Mouse (Mus musculus) CH12.LX (cell line): Measurements from ENCODE around the gene A730061H03Rik. TPM values are rescaled to one million over a fixed set of nuclear protein-coding genes. Genes with fewer than 3 reads are reported as not detected.

Experiments
- DNase-seq: peaks from one replicate; pipeline ENCODE4 v3.0.0-alpha.2; 2013; ENCODE audit errors: extremely low read depth
- H3K27ac ChIP-seq: 2 replicates; pipeline ENCODE4 v1.5.1; 2012; ENCODE audit warnings: low read depth, mild to moderate bottlenecking, control low read depth, moderate library complexity; ENCODE audit not compliant: insufficient read depth
- H3K27me3 ChIP-seq: replicated peaks from 2 replicates; pipeline ENCODE3; 2012; ENCODE audit warnings: inconsistent platforms
- H3K36me3 ChIP-seq, 2 experiments: replicated peaks in 1 of 2; 2 replicates each; pipeline versions ENCODE3 to v1.6.1; 2012; ENCODE audit warnings: inconsistent platforms in 1 of 2, low read length in 1 of 2, mild to moderate bottlenecking in 1 of 2, mixed read lengths in 1 of 2, moderate library complexity in 1 of 2; ENCODE audit not compliant: control insufficient read depth in 1 of 2, insufficient read depth in 1 of 2
- H3K4me1 ChIP-seq, 2 experiments: 2 replicates each; pipeline ENCODE4 v1.6.1; 2012; ENCODE audit warnings: inconsistent platforms in 1 of 2, moderate library complexity in 1 of 2; ENCODE audit not compliant: insufficient read depth in 2 of 2, control insufficient read depth in 1 of 2
- H3K4me2 ChIP-seq: 2 replicates; pipeline ENCODE4 v1.6.1; 2012; ENCODE audit warnings: low read depth, mild to moderate bottlenecking, control low read depth; ENCODE audit not compliant: poor library complexity, insufficient read depth, severe bottlenecking
- H3K4me3 ChIP-seq, 3 experiments: fragments of 150-350 bp in 1 of 3; sonication (generic) in 1 of 3; replicated peaks in 1 of 3; 2 replicates each; pipeline versions ENCODE3 to v1.5.1; 2011 to 2012; ENCODE audit warnings: low read depth in 2 of 3, low read length in 2 of 3, mild to moderate bottlenecking in 2 of 3, moderate library complexity in 2 of 3, control low read depth in 1 of 3, improper control_type of control experiment in 1 of 3, inconsistent platforms in 1 of 3, mixed read lengths in 1 of 3; ENCODE audit not compliant: poor library complexity in 1 of 3
- H3K79me2 ChIP-seq: replicated peaks from 2 replicates; pipeline ENCODE4 v1.6.1; 2012; ENCODE audit warnings: mild to moderate bottlenecking, moderate library complexity; ENCODE audit not compliant: control insufficient read depth, poor library complexity, insufficient read depth, severe bottlenecking; ENCODE audit errors: extremely low read depth
- H3K9ac ChIP-seq: 2 replicates; pipeline ENCODE4 v1.6.1; 2012; ENCODE audit warnings: low read depth, mild to moderate bottlenecking, control low read depth, moderate library complexity; ENCODE audit not compliant: insufficient read depth
- H3K9me3 ChIP-seq: replicated peaks from 2 replicates; pipeline ENCODE3; 2012; ENCODE audit warnings: low read length, inconsistent platforms, mixed read lengths
- BHLHE40 ChIP-seq: IDR thresholded peaks from 2 replicates; pipeline ENCODE4 v1.6.1; 2011; ENCODE audit warnings: mild to moderate bottlenecking, low read depth, low read length, improper control_type of control experiment
- CHD2 ChIP-seq: IDR thresholded peaks from 2 replicates; pipeline ENCODE4 v1.6.1; 2011; ENCODE audit warnings: low read length, improper control_type of control experiment
- ELF1 ChIP-seq: IDR thresholded peaks from 2 replicates; pipeline ENCODE4 v1.6.1; 2014; ENCODE audit warnings: low read depth, mild to moderate bottlenecking, inconsistent platforms, low read length, improper control_type of control experiment
- EP300 ChIP-seq: IDR thresholded peaks from 2 replicates; pipeline ENCODE4 v1.6.1; 2011; ENCODE audit warnings: low read length, improper control_type of control experiment
- GABPA ChIP-seq: IDR thresholded peaks from 2 replicates; pipeline ENCODE4 v1.6.1; 2012; ENCODE audit warnings: low read depth, low read length, improper control_type of control experiment, inconsistent platforms; ENCODE audit not compliant: insufficient replicate concordance
- HCFC1 ChIP-seq: IDR thresholded peaks from 2 replicates; pipeline ENCODE4 v1.6.1; 2012; ENCODE audit warnings: low read depth, mild to moderate bottlenecking, inconsistent platforms, low read length, improper control_type of control experiment
- IRF4 ChIP-seq: IDR thresholded peaks from 2 replicates; pipeline ENCODE4 v1.6.1; 2014; ENCODE audit warnings: low read depth, mild to moderate bottlenecking, inconsistent platforms, low read length, improper control_type of control experiment
- JUN ChIP-seq: IDR thresholded peaks from 2 replicates; pipeline ENCODE4 v1.6.1; 2011; ENCODE audit warnings: low read depth, mild to moderate bottlenecking, low read length, improper control_type of control experiment, moderate library complexity; ENCODE audit not compliant: insufficient read depth
- KAT2A ChIP-seq: IDR thresholded peaks from 2 replicates; pipeline ENCODE4 v1.6.1; 2012; ENCODE audit warnings: low read length, improper control_type of control experiment, inconsistent platforms; ENCODE audit not compliant: insufficient replicate concordance
- MAFK ChIP-seq: IDR thresholded peaks from 2 replicates; pipeline ENCODE4 v1.6.1; 2011; ENCODE audit warnings: low read length, improper control_type of control experiment; ENCODE audit not compliant: insufficient replicate concordance
- MAX ChIP-seq: IDR thresholded peaks from 2 replicates; pipeline ENCODE4 v1.6.1; 2011; ENCODE audit warnings: low read length, improper control_type of control experiment
- MEF2A ChIP-seq: IDR thresholded peaks from 2 replicates; pipeline ENCODE4 v1.6.1; 2014; ENCODE audit warnings: low read depth, mild to moderate bottlenecking, inconsistent platforms, low read length, improper control_type of control experiment, borderline replicate concordance
- MXI1 ChIP-seq: IDR thresholded peaks from 2 replicates; pipeline ENCODE4 v1.6.1; 2011; ENCODE audit warnings: mild to moderate bottlenecking, low read depth, low read length, improper control_type of control experiment
- MYC ChIP-seq: IDR thresholded peaks from 2 replicates; pipeline ENCODE4 v1.6.1; 2011; ENCODE audit warnings: low read depth, mild to moderate bottlenecking, improper control_type of control experiment, low read length
- NELFE ChIP-seq: IDR thresholded peaks from 2 replicates; pipeline ENCODE4 v1.6.1; 2011; ENCODE audit warnings: low read depth, low read length, improper control_type of control experiment
- POLR2A ChIP-seq: IDR thresholded peaks from 2 replicates; pipeline ENCODE4 v1.6.1; 2011; ENCODE audit warnings: low read depth, mild to moderate bottlenecking, improper control_type of control experiment, low read length
- RCOR1 ChIP-seq: conservative IDR thresholded peaks from 2 replicates; pipeline ENCODE4 v1.6.1; 2012; ENCODE audit warnings: low read depth, mild to moderate bottlenecking, inconsistent platforms, low read length, improper control_type of control experiment
- SIN3A ChIP-seq: IDR thresholded peaks from 2 replicates; pipeline ENCODE4 v1.6.1; 2012; ENCODE audit warnings: low read length, improper control_type of control experiment, inconsistent platforms
- SMC3 ChIP-seq: IDR thresholded peaks from 2 replicates; pipeline ENCODE4 v1.6.1; 2011; ENCODE audit warnings: low read depth, low read length, improper control_type of control experiment
- UBTF ChIP-seq: IDR thresholded peaks from 2 replicates; pipeline ENCODE4 v1.6.1; 2012; ENCODE audit warnings: low read depth, mild to moderate bottlenecking, inconsistent platforms, low read length, improper control_type of control experiment, moderate library complexity
- USF1 ChIP-seq: IDR thresholded peaks from 2 replicates; pipeline ENCODE4 v1.6.1; 2014; ENCODE audit warnings: low read depth, mild to moderate bottlenecking, inconsistent platforms, low read length, improper control_type of control experiment
- USF2 ChIP-seq: conservative IDR thresholded peaks from 2 replicates; pipeline ENCODE4 v1.6.1; 2011; ENCODE audit warnings: low read depth, low read length, improper control_type of control experiment
- ZC3H11A ChIP-seq: IDR thresholded peaks from 2 replicates; pipeline ENCODE4 v1.6.1; 2012; ENCODE audit warnings: low read depth, mild to moderate bottlenecking, inconsistent platforms, low read length, improper control_type of control experiment
- ZKSCAN1 ChIP-seq: IDR thresholded peaks from 2 replicates; pipeline ENCODE4 v1.6.1; 2012; ENCODE audit warnings: low read depth, inconsistent platforms, low read length, improper control_type of control experiment, borderline replicate concordance
- ZMIZ1 ChIP-seq: IDR thresholded peaks from 2 replicates; pipeline ENCODE4 v1.6.1; 2012; ENCODE audit warnings: low read depth, mild to moderate bottlenecking, inconsistent platforms, low read length, improper control_type of control experiment
- dilution Hi-C: fragments of 300-500 bp; cut with MboI; formaldehyde crosslinking; loops from 2 replicates; pipeline ENCODE4 v1.14.3; 2020; ENCODE audit warnings: low sequenced_read_pairs; ENCODE audit not compliant: extremely low pct_unique_long_range_greater_than_20kb, extremely low pct_ligation_motif_present
- in situ Hi-C: fragments of 300-500 bp; cut with MboI; formaldehyde crosslinking; loops from 3 replicates; pipeline ENCODE4 v1.14.3; 2019; ENCODE audit warnings: low sequenced_read_pairs, low pct_ligation_motif_present, low pct_unique_long_range_greater_than_20kb, mixed read lengths
- polyA plus RNA-seq: library from polyadenylated mRNA; unstranded; fragments of >175 nt; gene quantifications from 2 replicates; pipeline ENCODE4 v1.2.1, GENCODE M21; 2012; ENCODE audit warnings: low read depth; ENCODE audit not compliant: insufficient read length
- total RNA-seq, 2 experiments: library from RNA; depleted of rRNA; stranded (reverse); fragments of 300-350 nt in 1 of 2; fragments of >200 nt in 1 of 2; gene quantifications; 2 replicates each; pipeline ENCODE4 v1.2.3; 2012 to 2014

The A730061H03Rik gene
- total and polyA plus RNA-seq, 3 experiments, result 0.34 to 0.93 TPM; not detected in 1

DNA sequence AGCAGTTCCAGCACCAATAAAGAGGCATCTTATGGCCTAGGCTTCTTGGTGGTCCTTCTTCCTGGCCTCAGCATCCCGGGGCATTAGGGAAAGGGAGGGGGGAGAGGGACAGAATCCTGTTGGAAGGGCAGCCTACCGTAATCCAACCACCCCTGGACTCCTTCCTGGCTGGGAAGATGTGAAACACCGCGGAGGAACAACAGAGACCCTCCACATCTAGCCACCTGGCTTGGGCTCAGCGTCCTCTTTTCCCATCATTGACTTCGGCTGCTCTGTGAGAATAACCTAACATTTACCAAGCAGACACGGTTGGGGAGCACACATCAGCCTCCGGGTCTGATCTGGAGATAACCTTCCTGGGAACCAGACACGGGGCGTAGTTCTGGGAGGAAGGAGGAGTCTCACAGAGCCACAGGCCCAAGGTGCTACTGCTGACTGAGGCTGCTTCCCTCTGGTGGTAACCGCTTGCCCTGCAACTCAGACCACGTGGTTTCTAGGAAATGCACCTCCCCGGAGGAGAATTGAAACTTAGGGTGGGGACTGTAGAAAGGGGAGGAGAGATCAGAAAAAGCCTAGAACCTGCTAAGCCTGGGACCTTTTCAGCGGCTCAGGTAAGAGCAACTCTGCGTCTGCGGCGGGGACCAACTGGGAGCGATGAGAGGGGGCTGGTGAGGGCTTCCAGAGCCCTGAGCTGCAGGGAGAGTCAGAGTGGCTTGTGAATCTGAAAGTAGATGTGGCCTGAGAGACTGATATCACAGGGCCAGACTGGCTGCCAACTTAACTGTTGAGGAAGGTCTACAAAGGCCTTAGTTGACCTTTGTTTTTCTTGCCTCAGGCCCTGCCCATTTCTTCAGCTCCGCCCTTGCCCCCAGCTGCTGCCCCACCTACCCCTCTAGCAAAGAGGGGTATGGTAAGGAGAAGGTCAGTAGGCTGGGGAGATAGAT lies 43.7 kb upstream of the A730061H03Rik start (continued):
- TF ChIP-seq MAFK (0 out of 2 replicates have a peak, but pooled peaks have one; percentile 6), CHD2 (peak; percentile 66; the same call in 1 of the 2 replicates), ZMIZ1 (peak; percentile 31; the same call in 1 of the 2 replicates), ZKSCAN1 (no peak), RCOR1 (0 out of 2 replicates have a peak, but pooled peaks have one; percentile 36), BHLHE40 (no peak), KAT2A (no peak), USF2 (peak; percentile 95), NELFE (peak; percentile 66)

DNA sequence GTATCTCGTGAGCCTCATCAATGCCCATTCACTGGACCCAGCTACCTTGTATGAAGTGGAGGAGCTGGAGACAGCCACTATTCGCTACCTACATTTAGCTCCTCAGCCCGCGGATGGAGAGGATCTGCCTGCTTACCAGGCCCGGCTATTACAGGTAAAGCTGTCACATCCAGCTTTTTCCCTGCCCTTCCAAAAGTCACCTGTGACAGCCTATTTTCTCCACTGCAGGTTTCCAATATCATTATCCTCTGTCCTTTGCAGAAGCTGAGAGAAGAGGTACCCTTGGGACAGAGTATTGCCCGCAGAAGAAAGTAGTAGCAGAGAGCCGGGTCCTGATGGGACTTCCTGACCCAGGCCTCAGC lies 43.0 kb upstream of the A730061H03Rik start, which contains the start of gene Irf9:
TSS of gene Irf9 (plus strand) at position 301 of the 362 bp plus-strand sequence.
- Histone ChIP-seq H3K27ac (peak within 1 kb of the TSS; percentile 65), H3K4me2 (peak within 1 kb of the TSS; percentile 67), H3K4me3 (peak within 1 kb of the TSS; percentile 54 to 74 (median 58)), H3K4me1 (peaks cover 4 to 36% of the 10 kb centered on the region in 2 experiments; a peak in 3 of 4 replicates), H3K36me3 (peaks cover 69 to 78% of the 10 kb centered on the region in 2 experiments), H3K27me3 (no peaks in the 10 kb centered on the region), H3K9me3 (no peaks in the 10 kb centered on the region), H3K79me2 (no peaks in the 10 kb centered on the region), H3K9ac (peak within 1 kb of the TSS; percentile 31)
- dilution Hi-C loops (no loop called here), in situ Hi-C loops (no loop called here)
- TF ChIP-seq RCOR1 (no peak), USF1 (no peak), CHD2 (no peak), SIN3A (no peak)
- DNase-seq, result no peak

DNA sequence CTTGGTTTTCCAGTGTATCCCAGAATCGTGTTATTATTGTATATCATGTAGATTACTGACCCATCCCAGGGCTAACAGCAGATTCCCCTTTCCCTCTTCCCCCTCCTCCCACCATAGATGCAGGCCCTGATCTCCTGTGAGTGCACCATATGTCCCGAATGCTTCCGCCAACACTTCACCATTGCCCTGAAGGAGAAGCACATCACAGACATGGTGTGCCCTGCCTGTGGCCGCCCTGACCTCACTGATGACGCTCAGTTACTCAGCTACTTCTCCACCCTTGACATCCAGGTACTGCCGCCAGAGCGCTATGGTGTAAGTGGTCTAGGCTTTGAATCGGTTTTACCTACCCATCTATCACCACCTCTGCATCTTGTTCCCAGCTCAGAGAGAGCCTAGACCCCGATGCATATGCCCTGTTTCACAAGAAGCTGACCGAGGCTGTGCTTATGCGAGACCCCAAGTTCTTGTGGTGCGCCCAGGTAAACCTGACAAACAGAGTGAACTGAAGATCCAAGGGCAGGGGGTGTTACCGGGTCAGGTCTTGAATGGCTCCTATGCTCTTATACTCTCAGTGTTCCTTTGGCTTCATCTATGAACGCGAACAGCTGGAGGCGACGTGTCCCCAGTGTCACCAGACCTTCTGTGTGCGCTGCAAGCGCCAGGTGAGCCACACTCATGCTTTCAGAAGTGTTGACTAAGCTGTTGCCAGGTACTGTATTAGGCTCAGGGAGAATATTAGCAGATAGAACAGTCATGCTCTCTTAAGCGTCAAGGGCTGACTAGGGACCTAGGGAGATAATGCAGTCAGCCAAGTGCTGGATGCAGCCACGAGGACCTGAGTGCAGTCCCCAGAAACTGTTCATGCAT lies 38.5 kb upstream of the A730061H03Rik start:
- TF ChIP-seq ELF1, result no peak
- no peak for TF ChIP-seq ZC3H11A
- TF ChIP-seq MYC, result no peak
- no peak for TF ChIP-seq MXI1
- TF ChIP-seq SMC3, result no peak
- no peak for TF ChIP-seq EP300
- no peak for TF ChIP-seq IRF4
- TF ChIP-seq POLR2A, result no peak
- no peak for TF ChIP-seq UBTF
- no peak for TF ChIP-seq GABPA
- no peak for TF ChIP-seq HCFC1
- no peak for TF ChIP-seq MEF2A
- TF ChIP-seq ZMIZ1, result no peak
- TF ChIP-seq RCOR1, result no peak
- TF ChIP-seq USF2, result no peak
- TF ChIP-seq JUN, result no peak
- no peak for TF ChIP-seq MAX
- no peak overlapping the region for H3K4me3 ChIP-seq
- H3K27me3 ChIP-seq, result no peaks in the 10 kb centered on the region
- no peak overlapping the region for H3K9ac ChIP-seq
- no peaks in the 10 kb centered on the region for H3K9me3 ChIP-seq
- no peaks in the 10 kb centered on the region for H3K79me2 ChIP-seq
- in situ Hi-C loops (no loop called here), dilution Hi-C loops (no loop called here)
- H3K4me2 ChIP-seq, result no peak overlapping the region
- no peak for DNase-seq
- H3K27ac ChIP-seq, result no peak overlapping the region
- peaks cover 81 to 91% of the 10 kb centered on the region in 2 experiments for H3K36me3 ChIP-seq
- peaks cover 0 to 22% of the 10 kb centered on the region in 2 experiments; a peak in 2 of 4 replicates for H3K4me1 ChIP-seq
